Mouse (Mus musculus) kidney, adult 2 months (tissue): ENCODE results near the gene Gm49355.

ENCODE experiments used
- CTCF ChIP-seq: fragments of 200-500 bp; conservative IDR thresholded peaks from 2 replicates; pipeline ENCODE4 v1.5.1; 2011; ENCODE audit warnings: low read depth, mild to moderate bottlenecking, control low read depth, low read length, moderate library complexity, mixed read lengths; ENCODE audit not compliant: insufficient read depth, insufficient read length
- POLR2A ChIP-seq: fragments of 200-500 bp; IDR thresholded peaks from one replicate; pipeline ENCODE4 v1.6.1; 2011; ENCODE audit warnings: low read depth, low read length, control low read depth

- TF ChIP-seq CTCF (no peak), POLR2A (no peak)
Measured at GRCm38 (mm10) chr14:12344061-12344745, 60.4 kb downstream of the Gm49355 start.
